Mouse (Mus musculus): ENCODE data around the gene Fam104a.

GRCm38 (mm10) chr11:113709272-113709671 is 25.3 kb upstream of the Fam104a start:
- no peak for TF ChIP-seq CTCF (IDR thresholded peaks at IDR 0.05; ENCODE audit: control insufficient read depth, insufficient read depth, insufficient replicate concordance, low read depth, low read length)
- TF ChIP-seq POLR2A (IDR thresholded peaks at IDR 0.05; ENCODE audit: control insufficient read depth, low read depth, low read length) = no peak

Measured in testis, adult 2 months (tissue).